Comparison of ENCODE assay signal across 16 mouse cellular contexts in genomic region chr13:73823711-73824110, GRCm38 (mm10). TPM values are rescaled to one million over a fixed set of nuclear protein-coding genes. Genes with fewer than 3 reads are reported as not detected.
"Had no signal": no experiment of that assay in that cellular context is flagged by ENCODE, and none has a peak within 500 bp of the region (broad histone marks: within the 10 kb centered on the region; RNA-seq: fewer than 3 reads in every experiment).

No protein-coding gene starts in this region.

- H3K4me3 ChIP-seq: lung, embryonic 15.5 days; megakaryocyte, embryonic 14.5 days; midbrain, embryonic 13.5 days; midbrain, embryonic 15.5 days; neural tube, embryonic 12.5 days; stomach, embryonic 15.5 days had no signal

- H3K4me1 ChIP-seq: lung, embryonic 15.5 days; midbrain, embryonic 13.5 days; midbrain, embryonic 15.5 days; neural tube, embryonic 12.5 days; stomach, embryonic 15.5 days had no signal

- H3K36me3 ChIP-seq: lung, embryonic 15.5 days; midbrain, embryonic 13.5 days; midbrain, embryonic 15.5 days; neural tube, embryonic 12.5 days; stomach, embryonic 15.5 days had no signal

- H3K9ac ChIP-seq: lung, embryonic 15.5 days; midbrain, embryonic 13.5 days; midbrain, embryonic 15.5 days; neural tube, embryonic 12.5 days; stomach, embryonic 15.5 days had no signal

- H3K9me3 ChIP-seq: lung, embryonic 15.5 days; megakaryocyte, embryonic 14.5 days; midbrain, embryonic 13.5 days; midbrain, embryonic 15.5 days; neural tube, embryonic 12.5 days; stomach, embryonic 15.5 days had no signal

- DNase-seq: lung, adult 2 months; lung, postnatal 14 days; lung, postnatal 36 days; right cerebral cortex, postnatal 14 days; thymus, adult 18-20 months; thymus, postnatal 14 days; thymus, postnatal 36 days had no signal

- ATAC-seq: lung, postnatal 0 days; midbrain, embryonic 13.5 days; midbrain, embryonic 15.5 days had no signal

- H3K27ac ChIP-seq: lung, embryonic 15.5 days; macrophage; midbrain, embryonic 13.5 days; midbrain, embryonic 15.5 days; neural tube, embryonic 12.5 days; stomach, embryonic 15.5 days had no signal

- H3K4me2 ChIP-seq: lung, embryonic 15.5 days; midbrain, embryonic 11.5 days; midbrain, embryonic 13.5 days; midbrain, embryonic 15.5 days; neural tube, embryonic 12.5 days; stomach, embryonic 15.5 days had no signal

- H3K27me3 ChIP-seq: lung, embryonic 15.5 days; midbrain, embryonic 13.5 days; midbrain, embryonic 15.5 days; neural tube, embryonic 12.5 days; stomach, embryonic 15.5 days had no signal

RNA-seq across cellular contexts. Expression of gene Nkd2, which starts 23.7 kb away (rescaled TPM):
- polyA plus RNA-seq: macrophage had no signal
